Mouse (Mus musculus) left cerebral cortex, adult 18-20 months (tissue): ENCODE data around the gene 3110082I17Rik. TPM values are rescaled to one million over a fixed set of nuclear protein-coding genes. Genes with fewer than 3 reads are reported as not detected.
A peak's percentile ranks its signal among the peaks of the same experiment; 100 is the strongest.
"Not testable (repeated sequence)": the region's sequence is repeated elsewhere in the genome, so short reads cannot be mapped to it uniquely, and the experiment has no call there.

Experiments used
- DNase-seq, 2 experiments: peaks; one replicate each; pipeline ENCODE4 v3.0.0; 2021 to 2022; ENCODE audit warnings: low spot score in 2 of 2, mixed read lengths in 1 of 2
- total RNA-seq, 2 experiments: library from RNA; stranded (reverse); gene quantifications; 2 replicates each; pipeline ENCODE4 v1.2.3; 2021

3110082I17Rik gene
- total RNA-seq, 2 experiments from 2014 or later: 14.1 to 14.6 TPM

DNA sequence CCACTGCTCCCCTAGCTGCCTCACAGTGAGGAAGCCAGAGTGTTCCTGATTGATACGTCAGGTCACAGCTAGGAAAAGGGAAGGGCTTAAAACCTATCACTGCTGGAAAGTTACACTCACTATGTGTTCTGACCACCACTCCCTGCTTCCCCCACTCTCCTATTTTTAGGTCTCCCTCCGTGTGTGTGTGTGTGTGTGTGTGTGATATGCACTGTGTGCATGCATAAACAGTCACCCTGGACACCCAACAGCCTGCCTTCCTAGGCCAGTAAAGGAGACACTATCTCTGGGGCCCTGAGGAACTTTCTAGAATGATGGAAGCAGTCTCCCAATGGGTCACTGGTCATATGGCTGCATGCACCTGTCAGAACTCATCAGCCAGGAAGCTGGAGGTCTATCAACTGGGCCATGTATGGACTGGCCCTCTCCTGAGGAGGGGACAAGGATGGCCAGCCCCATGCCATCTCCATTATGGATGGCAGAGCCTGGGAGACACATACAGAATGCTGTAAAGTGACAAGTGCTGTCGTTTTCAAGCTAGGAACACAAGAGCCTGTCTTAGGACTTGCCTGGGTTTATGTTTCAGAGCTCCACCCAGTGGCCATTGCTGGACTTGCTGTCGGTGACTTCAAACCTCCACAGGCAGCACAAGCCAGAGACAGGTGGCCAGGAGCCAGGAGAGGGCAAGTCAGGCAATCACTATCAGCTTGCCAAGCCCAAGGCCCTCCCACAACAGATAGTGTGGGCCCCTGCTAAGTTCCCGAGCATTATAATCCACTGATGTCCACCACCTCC lies 62.2 kb downstream of the 3110082I17Rik start:
- peak; percentile 90 to 93 for DNase-seq

DNA sequence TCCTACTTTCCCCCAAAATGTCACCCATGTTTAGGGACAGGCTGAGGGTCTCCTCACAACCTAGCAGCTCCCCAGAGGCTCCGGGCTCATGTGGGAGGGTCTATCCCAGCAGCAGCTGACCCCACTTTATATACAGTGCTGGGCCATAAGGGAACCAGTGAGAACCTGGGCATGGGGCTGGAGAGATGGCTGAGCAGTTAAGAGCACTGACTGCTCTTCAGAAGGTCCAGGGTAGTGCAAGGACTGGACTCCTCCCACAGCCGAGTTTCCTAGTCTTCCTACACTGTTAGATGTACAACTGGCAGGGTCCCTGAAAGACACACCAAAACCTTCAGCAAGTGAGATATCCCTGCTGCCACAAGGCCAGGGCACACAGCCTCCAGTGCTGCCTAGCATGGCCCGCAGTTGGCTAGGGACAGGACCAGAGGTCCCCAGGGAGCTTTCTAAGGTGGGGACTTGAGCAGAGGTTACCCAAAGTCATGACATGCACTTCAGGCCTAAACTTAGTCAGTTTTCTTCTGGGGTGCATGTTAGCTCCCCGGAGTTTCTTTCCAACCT lies 62.9 kb downstream of the 3110082I17Rik start:
- no peak for DNase-seq

DNA sequence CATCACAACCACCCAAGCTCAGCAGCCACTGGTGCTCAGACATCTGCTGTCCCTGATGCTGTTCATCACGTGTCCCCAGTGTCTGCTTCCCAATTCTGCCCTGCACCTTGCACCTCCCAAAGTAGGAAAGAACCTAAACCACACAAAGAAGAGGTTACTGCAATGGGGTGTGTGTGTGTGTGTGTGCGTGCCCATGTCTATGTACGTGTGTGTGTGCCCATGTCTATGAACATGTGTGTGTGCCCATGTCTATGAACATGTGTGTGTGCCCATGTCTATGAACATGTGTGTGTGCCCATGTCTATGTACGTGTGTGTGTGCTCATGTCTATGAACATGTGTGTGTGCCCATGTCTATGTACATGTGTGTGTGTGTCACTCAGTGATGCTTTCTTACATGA lies 64.8 kb downstream of the 3110082I17Rik start:
- DNase-seq: no peak

DNA sequence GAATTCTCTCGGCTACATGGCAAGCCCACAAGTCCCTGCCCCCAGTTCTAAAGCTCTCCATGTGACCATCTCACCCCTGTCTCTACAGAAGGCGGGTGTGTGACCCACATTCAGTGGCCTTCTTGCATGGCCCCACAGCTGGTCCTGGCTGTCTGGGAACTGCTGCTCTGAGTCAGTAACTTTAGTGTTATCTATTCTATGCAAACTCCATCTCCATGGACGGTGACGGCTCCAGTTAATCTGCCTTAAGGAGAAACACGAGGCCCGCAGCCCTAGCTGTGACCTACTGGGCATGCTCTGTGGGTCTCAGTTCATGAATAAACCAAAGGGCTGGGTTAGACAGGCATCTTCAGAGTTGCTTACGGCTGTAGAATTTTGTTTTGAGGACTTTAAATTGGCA lies 65.9 kb downstream of the 3110082I17Rik start:
- DNase-seq: no peak

DNA sequence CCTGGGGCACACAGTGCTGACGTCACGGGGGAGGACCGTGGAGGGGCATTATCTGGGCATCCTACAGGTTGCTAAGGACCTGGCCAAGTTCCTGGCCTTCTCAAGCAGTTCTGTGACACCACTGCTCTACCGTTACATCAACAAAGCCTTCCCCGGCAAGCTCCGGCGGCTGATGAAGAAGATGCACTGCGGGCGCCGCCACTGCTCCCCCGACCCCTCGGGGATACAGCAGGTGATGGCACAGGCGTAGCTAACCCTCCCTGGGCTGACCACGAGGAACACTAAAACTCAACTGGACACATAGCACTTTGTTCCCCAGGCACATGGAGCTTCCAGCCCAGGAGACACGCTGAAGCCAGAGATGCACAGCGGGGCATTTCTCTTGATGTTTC lies 67.1 kb downstream of the 3110082I17Rik start:
- no peak for DNase-seq

DNA sequence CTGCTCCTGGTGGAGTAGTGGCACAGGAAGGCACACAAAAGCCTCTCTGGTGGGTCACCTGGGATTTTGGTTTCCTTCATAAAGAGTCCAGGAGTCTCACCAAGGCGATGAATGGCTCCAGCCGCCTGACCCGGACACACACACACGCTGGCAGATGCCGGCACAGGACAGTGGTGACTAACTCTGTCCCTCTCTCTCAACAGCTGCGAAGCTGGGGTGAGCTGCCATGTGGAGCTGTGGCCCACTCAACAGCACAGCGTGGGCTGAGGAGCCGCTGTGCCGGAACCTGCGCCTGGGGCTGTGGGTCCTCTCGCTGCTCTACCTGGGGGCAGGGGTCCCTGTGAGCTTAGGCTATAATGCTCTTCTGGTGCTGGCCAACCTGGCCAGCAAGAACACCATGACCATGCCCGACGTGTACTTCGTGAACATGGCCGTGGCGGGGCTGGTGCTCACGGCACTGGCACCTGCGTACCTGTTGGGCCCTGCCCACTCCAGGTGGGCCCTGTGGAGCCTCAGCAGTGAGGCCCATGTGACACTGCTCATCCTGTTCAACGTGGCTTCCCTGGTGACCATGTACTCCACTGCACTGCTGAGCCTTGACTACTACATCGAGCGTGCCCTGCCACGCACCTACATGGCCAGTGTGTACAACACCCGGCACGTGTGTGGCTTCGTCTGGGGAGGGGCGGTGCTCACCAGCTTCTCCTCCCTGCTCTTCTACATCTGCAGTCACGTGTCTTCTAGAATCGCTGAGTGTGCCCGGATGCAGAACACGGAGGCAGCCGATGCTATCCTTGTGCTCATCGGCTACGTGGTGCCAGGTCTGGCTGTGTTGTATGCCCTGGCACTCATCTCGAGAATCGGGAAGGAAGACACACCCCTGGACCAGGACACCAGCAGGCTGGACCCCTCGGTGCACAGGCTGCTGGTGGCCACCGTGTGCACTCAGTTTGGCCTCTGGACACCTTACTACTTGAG lies 67.8 kb downstream of the 3110082I17Rik start:
- DNase-seq: no peak

DNA sequence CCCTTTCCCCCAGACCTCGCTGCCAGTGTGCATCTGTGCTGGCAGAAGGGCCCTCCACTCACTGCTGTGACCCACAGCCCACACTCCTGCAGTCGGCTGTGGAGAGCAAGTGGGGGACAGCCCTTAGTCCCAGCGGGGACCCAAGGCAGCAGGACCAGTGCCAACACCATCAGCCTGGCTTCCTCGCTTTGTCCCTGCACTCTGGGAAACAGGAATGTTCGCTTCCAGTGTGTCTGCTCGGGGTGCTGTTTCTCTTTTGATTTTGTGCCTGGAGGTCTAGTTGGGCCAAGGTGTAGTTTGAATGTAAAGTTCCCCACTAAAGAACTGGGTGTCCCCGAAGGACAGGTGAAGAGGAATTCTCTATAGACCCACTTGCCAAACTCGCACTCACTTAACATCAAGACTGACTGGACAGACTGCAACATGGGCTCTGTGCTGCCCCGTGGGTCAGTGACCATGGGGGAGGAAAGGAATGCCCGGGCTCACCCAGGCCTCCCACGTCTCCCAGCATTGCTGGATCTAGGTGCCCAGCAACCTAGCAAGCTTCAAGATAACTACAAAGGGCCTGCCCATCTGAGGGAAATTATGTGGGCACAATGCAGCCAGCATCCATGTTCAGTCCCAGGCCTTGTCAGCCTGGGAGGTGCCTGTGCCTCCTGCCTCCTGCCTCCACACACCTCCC lies 68.9 kb downstream of the 3110082I17Rik start:
- DNase-seq: no peak

DNA sequence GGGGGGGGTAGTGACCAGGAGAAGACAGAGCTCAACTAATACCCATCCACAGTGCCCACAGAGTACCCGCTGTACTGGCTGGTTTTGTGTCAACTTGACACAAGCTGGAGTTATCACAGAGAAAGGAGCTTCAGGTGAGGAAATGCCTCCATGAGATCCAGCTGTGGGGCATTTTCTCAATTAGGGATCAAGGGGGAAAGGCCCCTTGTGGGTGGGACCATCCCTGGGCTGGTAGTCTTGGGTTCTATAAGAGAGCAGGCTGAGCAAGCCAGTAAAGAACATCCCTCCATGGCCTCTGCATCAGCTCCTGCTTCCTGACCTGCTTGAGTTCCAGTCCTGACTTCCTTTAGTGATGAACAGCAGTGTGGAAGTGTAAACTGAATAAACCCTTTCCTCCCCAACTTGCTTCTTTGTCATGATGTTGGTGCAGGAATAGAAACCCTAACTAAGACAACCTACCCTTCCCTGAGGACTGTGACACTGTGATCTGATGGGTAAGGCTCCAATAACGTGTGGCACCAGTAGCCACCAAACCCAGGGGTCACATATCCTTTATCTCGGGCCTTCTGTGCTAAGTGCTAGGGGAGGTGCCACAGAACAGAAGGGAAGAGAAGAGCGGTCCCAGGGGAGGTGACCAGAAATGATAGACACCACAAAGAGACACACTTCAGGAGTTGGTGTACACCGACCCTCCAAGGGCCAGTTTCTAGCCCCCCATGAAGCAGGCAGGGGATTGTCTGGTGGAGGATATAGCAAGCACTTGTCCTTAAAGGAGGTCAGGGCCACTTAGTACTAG lies 69.8 kb downstream of the 3110082I17Rik start:
- not testable (repeated sequence) for DNase-seq

DNA sequence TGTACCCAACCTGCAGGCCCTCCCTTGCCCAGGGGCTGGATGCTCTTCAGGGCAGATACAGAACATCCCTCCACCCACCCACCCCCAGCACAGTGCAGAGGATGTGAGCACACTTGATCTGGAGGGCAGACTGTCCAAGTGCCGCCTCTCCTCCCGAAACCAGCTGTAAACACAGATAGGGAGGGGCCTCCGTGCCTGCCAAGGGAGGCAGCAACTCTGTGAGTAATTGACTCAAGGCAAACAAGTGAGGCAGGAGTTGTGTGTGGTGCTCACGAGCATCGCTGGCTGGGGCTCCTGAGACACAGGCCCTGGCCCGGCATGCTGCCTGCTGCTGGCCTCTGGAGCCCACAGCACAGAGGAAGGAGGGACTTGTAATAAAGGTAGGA lies 70.7 kb downstream of the 3110082I17Rik start:
- DNase-seq: peak; percentile 50 to 61

DNA sequence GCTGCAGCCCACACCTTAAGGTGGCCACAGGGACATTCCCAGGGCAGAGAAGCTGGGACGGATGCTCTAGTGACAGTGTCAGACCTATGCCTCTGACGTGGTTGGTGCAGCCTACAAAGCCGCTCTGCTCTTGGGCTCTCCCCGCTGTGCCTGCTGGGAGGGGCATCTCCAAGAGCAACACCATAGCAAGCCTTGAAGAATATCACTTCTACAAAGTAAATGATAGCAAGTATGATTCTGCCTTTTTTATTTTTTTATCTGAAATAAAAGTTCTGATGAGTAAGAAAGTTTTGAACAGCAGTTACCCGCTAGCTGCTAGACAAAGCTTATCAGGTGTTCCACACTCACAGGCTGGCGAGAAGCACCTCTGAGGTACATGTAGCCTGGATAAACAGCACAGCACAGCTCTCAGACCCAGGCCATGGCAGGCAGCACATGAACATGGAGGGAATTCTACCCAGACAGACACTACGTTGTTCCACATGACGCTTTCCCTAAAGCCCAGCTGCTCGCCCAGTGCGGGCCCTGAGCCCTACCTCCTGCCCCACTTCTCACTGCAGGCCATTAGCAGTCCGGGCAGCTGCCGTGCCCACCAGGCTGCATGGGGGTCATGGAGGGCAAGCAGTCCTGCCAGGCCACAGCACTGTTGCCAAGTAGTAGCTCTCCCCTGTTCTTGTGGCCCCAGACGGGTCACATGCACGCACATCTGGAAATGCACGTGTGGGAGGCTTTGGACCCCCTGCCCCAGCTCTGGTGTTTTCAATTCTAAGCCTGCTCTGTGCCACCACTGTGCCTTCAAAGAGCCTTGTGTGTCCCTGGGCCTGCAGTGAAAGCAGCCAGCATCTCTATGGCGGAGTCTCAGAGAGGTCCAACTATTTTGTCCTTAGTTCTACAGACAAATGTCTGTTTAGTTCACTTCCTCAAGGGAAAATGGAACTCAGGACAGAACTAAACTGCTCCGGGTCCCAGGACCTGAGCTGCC lies 71.3 kb downstream of the 3110082I17Rik start:
- no peak for DNase-seq

DNA sequence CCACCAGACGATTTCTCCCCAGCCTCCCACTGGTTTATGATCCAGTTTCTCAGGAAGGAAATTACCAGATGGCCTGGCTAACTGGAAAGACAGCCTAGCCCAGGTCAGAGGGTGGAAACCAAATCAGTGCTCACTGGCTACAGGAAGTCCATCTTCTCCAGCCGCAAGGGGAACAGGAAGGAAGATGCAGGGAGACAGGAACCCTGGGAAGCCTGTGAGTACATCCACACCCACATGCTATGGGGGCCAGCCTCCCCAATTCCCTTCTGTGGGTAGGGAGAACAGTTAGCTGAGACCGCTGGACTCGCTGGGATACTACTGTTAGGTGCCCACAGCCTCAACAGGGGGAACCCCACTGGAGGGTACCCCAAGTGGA lies 72.1 kb downstream of the 3110082I17Rik start:
- DNase-seq: no peak

DNA sequence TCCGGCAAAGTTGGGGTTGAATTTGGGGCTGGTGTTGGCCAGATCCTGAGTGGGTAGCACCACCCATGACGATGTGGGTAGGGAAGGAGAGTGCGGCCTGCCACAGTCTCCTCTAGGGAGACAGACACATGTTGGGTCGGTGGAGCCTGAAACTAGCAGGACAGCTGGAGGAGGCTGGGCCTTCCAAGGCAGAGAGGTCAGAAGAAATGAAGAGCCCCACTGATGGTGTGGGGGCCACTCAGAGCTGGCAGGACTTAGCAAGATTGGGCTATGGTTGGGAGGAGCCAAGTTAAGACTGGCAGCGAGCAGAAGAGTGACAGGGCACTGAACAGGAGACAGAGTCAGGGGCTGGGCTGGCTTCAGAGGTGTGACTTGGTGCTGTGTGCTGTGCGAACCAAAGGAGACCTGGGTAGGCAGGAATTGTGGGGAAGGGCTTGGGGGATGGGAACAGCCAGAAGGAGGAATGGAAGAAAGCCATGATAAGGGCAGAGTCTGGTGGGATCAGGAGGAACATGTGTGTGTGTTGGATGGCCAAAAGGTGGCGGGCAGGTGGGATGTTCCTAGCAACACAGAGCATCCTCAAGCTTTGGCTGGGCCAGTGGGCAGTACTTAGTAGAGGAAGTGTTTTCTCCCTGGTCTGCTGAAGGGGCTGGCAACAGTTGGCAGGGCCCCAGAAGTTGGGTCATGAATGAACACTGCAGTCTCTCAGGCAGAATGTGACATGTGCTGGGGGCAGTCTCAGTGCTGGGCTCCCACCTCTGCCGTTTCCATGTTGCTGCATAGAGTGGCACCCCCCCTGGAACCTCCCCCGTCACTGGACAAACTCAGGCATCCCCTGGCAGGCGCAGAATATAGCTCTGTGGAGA lies 72.8 kb downstream of the 3110082I17Rik start:
- no peak for DNase-seq

DNA sequence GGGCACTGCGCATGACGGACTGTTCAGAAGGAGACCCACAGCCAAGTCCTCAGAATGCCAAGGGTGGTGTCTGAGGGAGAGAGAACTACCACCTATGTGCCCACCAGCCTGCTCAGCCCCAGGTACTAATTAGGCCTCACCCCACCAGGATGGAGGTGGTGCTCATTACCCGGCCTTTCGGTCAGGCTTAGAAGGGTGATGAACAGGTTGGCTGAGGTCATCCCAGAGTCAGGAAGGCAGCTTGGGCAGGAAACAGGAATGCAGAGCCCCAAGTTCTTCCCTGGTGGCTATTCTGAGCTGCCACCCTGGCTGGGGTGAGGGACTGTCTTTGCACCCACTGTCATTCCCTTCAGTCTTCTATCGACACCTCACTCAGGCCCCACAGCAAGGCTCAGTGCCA lies 74.3 kb downstream of the 3110082I17Rik start:
- no peak for DNase-seq

DNA sequence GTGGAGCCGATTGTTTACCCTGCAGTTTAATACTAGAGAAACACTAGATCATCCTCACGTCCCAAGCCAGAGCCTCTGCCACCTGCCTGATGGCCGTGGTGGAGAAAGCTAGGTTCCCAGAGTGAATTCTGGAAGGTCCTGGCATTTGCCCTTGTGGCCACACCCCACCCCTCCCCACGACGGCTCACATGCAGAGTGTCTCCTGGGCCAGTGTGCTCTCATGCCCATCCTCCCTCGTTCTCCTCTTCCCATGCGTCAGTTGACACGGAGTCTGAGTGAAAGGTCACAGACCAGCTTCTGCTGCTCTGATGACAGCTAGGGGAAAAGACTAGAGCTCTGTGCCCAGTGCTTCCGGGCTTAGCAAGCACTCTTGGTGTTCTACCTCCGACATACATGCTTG lies 75.8 kb downstream of the 3110082I17Rik start:
- no peak for DNase-seq

DNA sequence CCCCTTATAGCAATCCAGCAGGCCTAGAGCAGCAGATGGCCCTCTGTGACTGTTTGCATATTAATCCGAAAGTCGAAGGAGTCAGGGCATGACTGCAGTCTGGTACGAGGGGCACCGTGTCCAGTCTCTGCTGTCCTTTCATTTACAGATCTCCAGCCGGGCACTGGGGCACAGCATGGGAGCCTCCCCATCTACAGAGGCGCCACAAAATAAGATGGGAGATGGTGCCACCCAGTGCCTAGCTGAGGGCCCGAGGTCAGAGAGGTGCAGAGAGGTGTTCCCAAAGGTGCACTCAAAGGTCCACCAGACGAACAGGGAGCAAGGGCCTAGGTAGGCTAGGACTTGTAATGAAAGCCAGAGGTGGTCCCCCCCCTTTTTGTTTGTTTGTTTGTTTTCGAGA lies 77.1 kb downstream of the 3110082I17Rik start:
- DNase-seq: no peak

DNA sequence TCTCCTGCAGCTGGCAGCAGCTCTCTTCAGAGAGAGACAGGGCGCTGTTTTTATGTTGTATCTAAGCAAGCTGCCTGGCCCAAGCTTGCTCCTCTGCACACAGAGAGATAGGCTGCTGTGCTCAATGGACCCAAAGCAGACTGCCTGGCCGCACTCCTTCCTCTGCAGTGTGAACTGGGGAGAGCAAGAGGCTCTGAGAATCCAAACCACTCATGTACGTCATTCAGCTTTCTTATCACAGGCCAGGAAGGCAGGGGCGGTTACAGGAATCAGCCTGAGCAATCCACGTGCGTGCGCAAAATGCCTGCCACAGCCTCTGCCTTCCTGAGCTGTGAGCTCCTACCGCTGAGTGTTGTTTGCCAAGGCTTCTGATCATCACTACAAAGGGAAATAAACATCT lies 77.6 kb downstream of the 3110082I17Rik start:
- peak; percentile 58 to 72 for DNase-seq

DNA sequence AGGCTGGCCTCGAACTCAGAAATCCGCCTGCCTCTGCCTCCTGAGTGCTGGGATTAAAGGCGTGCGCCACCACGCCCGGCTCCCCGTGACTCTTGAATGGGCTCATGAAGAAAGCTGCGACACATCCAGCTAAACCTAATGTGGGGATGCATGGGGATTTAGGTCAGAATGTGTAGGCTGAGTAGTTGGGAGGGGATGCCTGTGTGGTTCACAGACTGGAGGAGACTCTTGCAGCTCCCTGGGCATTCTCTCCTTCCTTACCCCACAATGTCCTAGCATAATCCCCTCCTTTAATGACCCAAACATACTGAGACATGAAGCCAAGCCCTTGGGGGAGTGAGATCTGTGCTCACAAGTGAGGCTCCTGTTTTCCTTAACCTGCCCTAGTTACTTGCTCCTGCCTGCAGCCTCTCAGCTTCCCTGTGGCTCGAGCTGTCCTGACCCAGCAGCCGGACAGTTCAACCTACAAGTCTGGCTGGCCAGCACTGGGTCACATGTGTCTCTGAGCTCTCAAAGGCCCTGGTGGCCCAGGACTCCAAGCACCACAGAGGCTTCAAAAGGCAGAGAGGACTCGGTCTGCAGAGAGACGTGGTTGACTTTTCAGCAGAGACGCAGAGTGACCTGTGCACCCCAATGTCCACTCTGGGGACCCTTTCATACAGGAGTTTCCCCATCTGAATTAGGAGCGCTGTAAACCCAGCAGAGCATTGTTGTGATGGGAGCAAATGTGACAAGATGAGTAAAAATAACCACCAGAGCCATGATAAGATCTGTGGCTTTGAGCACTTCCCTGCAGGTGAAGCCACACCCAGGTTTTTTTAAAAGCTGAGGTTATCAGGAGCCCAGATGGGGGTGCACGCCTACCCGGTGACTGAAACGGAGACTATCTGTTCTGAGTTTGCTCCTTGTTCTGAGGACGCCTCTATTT lies 78.5 kb downstream of the 3110082I17Rik start:
- no peak for DNase-seq
